Mouse (Mus musculus): ENCODE measurements at regions not wholly inside any gene's neighbourhood (a gene's known extent, or its start where the extent isn't known, plus 50 kb on each side); places are given as distances from the start of the nearest gene placed in this dataset.
A peak's percentile ranks its signal among the peaks of the same experiment; 100 is the strongest.

- DNase-seq, result no peak
These were observed 141.9 kb upstream of the Rasa1 start for GRCm38 (mm10) chr13:85430821-85431220.

GRCm38 (mm10) chr13:85430040-85430439 is 141.1 kb upstream of the Rasa1 start:
- DNase-seq, result peak in 1 of 2 experiments; percentile 15

- DNase-seq, result no peak
These were observed 129.7 kb upstream of the Rasa1 start for GRCm38 (mm10) chr13:85418671-85419070.

GRCm38 (mm10) chr13:85414951-85415350 is 126.0 kb upstream of the Rasa1 start:
- DNase-seq, result no peak

GRCm38 (mm10) chr13:85411327-85411726 is 122.4 kb upstream of the Rasa1 start:
- DNase-seq, result no peak

GRCm38 (mm10) chr13:85398834-85399233 is 109.9 kb upstream of the Rasa1 start:
- DNase-seq, result no peak

- no peak for DNase-seq
These were observed 87.5 kb upstream of the Rasa1 start for GRCm38 (mm10) chr13:85376338-85376998.

- no peak for DNase-seq
These were observed 70.7 kb upstream of the Rasa1 start for GRCm38 (mm10) chr13:85359621-85360020.

- no peak for DNase-seq
These were observed 70.2 kb upstream of the Rasa1 start for GRCm38 (mm10) chr13:85359143-85359542.

- DNase-seq, result no peak
These were observed 63.1 kb upstream of the Rasa1 start for GRCm38 (mm10) chr13:85352061-85352460.

All from thymus, adult 18-20 months (tissue).